Mouse (Mus musculus): Measurements from ENCODE around the gene Serpinb2. TPM values are rescaled to one million over a fixed set of nuclear protein-coding genes. Genes with fewer than 3 reads are reported as not detected.

Serpinb2 gene
- polyA plus RNA-seq, 1 experiment: 0.05 TPM

- whole genome bisulfite sequencing: 61% methylated on average over 5 of the region's 5 CpGs
- no peak overlapping the region for H3K4me3 ChIP-seq (ENCODE audit: low read depth, low read length)
- H3K27me3 ChIP-seq (ENCODE audit: control insufficient read depth, insufficient read depth, low read length): no peaks in the 10 kb centered on the region
- H3K27ac ChIP-seq (ENCODE audit: insufficient read depth, low read depth, low read length): no peak overlapping the region
- no peaks in the 10 kb centered on the region for H3K36me3 ChIP-seq (ENCODE audit: control insufficient read depth, insufficient read depth, low read length)
- H3K4me1 ChIP-seq (ENCODE audit: control insufficient read depth, insufficient read depth, insufficient read length, low read length): no peaks in the 10 kb centered on the region
- TF ChIP-seq CTCF (IDR thresholded peaks at IDR 0.05; ENCODE audit: extremely low read depth, insufficient read length, insufficient replicate concordance, low read depth, low read length): no peak
- TF ChIP-seq POLR2A (IDR thresholded peaks at IDR 0.05; ENCODE audit: low read depth, low read length): no peak
Observed at GRCm38 (mm10) chr1:107529365-107530052, 18.3 kb downstream of the Serpinb2 start.

GRCm38 (mm10) chr1:107533736-107534135 lies 22.5 kb downstream of the Serpinb2 start:
- Histone ChIP-seq H3K27me3 (ENCODE audit: control insufficient read depth, insufficient read depth, low read length) (no peaks in the 10 kb centered on the region), H3K4me3 (ENCODE audit: low read depth, low read length) (no peak overlapping the region), H3K27ac (ENCODE audit: insufficient read depth, low read depth, low read length) (no peak overlapping the region), H3K36me3 (ENCODE audit: control insufficient read depth, insufficient read depth, low read length) (no peaks in the 10 kb centered on the region), H3K4me1 (ENCODE audit: control insufficient read depth, insufficient read depth, insufficient read length, low read length) (no peaks in the 10 kb centered on the region)
- TF ChIP-seq POLR2A (IDR thresholded peaks at IDR 0.05; ENCODE audit: low read depth, low read length): no peak
- TF ChIP-seq CTCF (IDR thresholded peaks at IDR 0.05; ENCODE audit: extremely low read depth, insufficient read length, insufficient replicate concordance, low read depth, low read length): no peak
- 69% methylated on average over 3 of the region's 3 CpGs for WGBS

- Histone ChIP-seq H3K4me3 (ENCODE audit: low read depth, low read length) (no peak overlapping the region), H3K27ac (ENCODE audit: insufficient read depth, low read depth, low read length) (no peak overlapping the region), H3K4me1 (ENCODE audit: control insufficient read depth, insufficient read depth, insufficient read length, low read length) (no peaks in the 10 kb centered on the region), H3K27me3 (ENCODE audit: control insufficient read depth, insufficient read depth, low read length) (no peaks in the 10 kb centered on the region), H3K36me3 (ENCODE audit: control insufficient read depth, insufficient read depth, low read length) (no peaks in the 10 kb centered on the region)
- 65% methylated on average over 1 of the region's 1 CpGs for WGBS
- TF ChIP-seq CTCF (IDR thresholded peaks at IDR 0.05; ENCODE audit: extremely low read depth, insufficient read length, insufficient replicate concordance, low read depth, low read length) (no peak), POLR2A (IDR thresholded peaks at IDR 0.05; ENCODE audit: low read depth, low read length) (no peak)
Observed at GRCm38 (mm10) chr1:107537435-107537834, 26.2 kb downstream of the Serpinb2 start.

- Histone ChIP-seq H3K36me3 (ENCODE audit: control insufficient read depth, insufficient read depth, low read length) (no peaks in the 10 kb centered on the region), H3K4me3 (ENCODE audit: low read depth, low read length) (no peak overlapping the region), H3K4me1 (ENCODE audit: control insufficient read depth, insufficient read depth, insufficient read length, low read length) (no peaks in the 10 kb centered on the region), H3K27ac (ENCODE audit: insufficient read depth, low read depth, low read length) (no peak overlapping the region), H3K27me3 (ENCODE audit: control insufficient read depth, insufficient read depth, low read length) (no peaks in the 10 kb centered on the region)
- TF ChIP-seq CTCF (IDR thresholded peaks at IDR 0.05; ENCODE audit: extremely low read depth, insufficient read length, insufficient replicate concordance, low read depth, low read length): no peak
- TF ChIP-seq POLR2A (IDR thresholded peaks at IDR 0.05; ENCODE audit: low read depth, low read length): no peak
- 85% methylated on average over 3 of the region's 3 CpGs for WGBS
Observed at GRCm38 (mm10) chr1:107559494-107559893, 48.3 kb downstream of the Serpinb2 start.

GRCm38 (mm10) chr1:107562110-107562509 lies 50.9 kb downstream of the Serpinb2 start:
- Histone ChIP-seq H3K4me1 (ENCODE audit: control insufficient read depth, insufficient read depth, insufficient read length, low read length) (no peaks in the 10 kb centered on the region), H3K4me3 (ENCODE audit: low read depth, low read length) (no peak overlapping the region), H3K27me3 (ENCODE audit: control insufficient read depth, insufficient read depth, low read length) (no peaks in the 10 kb centered on the region), H3K36me3 (ENCODE audit: control insufficient read depth, insufficient read depth, low read length) (no peaks in the 10 kb centered on the region), H3K27ac (ENCODE audit: insufficient read depth, low read depth, low read length) (no peak overlapping the region)
- no peak for TF ChIP-seq CTCF (IDR thresholded peaks at IDR 0.05; ENCODE audit: extremely low read depth, insufficient read length, insufficient replicate concordance, low read depth, low read length)
- no peak for TF ChIP-seq POLR2A (IDR thresholded peaks at IDR 0.05; ENCODE audit: low read depth, low read length)
- 52% methylated on average over 1 of the region's 1 CpGs for WGBS

GRCm38 (mm10) chr1:107565644-107566043 lies 54.4 kb downstream of the Serpinb2 start:
- Histone ChIP-seq H3K4me1 (ENCODE audit: control insufficient read depth, insufficient read depth, insufficient read length, low read length) (no peaks in the 10 kb centered on the region), H3K27me3 (ENCODE audit: control insufficient read depth, insufficient read depth, low read length) (no peaks in the 10 kb centered on the region), H3K4me3 (ENCODE audit: low read depth, low read length) (no peak overlapping the region), H3K36me3 (ENCODE audit: control insufficient read depth, insufficient read depth, low read length) (no peaks in the 10 kb centered on the region), H3K27ac (ENCODE audit: insufficient read depth, low read depth, low read length) (no peak overlapping the region)
- no peak for TF ChIP-seq POLR2A (IDR thresholded peaks at IDR 0.05; ENCODE audit: low read depth, low read length)
- no peak for TF ChIP-seq CTCF (IDR thresholded peaks at IDR 0.05; ENCODE audit: extremely low read depth, insufficient read length, insufficient replicate concordance, low read depth, low read length)

GRCm38 (mm10) chr1:107576094-107576493 lies 64.9 kb downstream of the Serpinb2 start:
- 67% methylated on average over 2 of the region's 2 CpGs for WGBS
- Histone ChIP-seq H3K4me1 (ENCODE audit: control insufficient read depth, insufficient read depth, insufficient read length, low read length) (no peaks in the 10 kb centered on the region), H3K4me3 (ENCODE audit: low read depth, low read length) (no peak overlapping the region), H3K36me3 (ENCODE audit: control insufficient read depth, insufficient read depth, low read length) (no peaks in the 10 kb centered on the region), H3K27me3 (ENCODE audit: control insufficient read depth, insufficient read depth, low read length) (no peaks in the 10 kb centered on the region), H3K27ac (ENCODE audit: insufficient read depth, low read depth, low read length) (no peak overlapping the region)
- TF ChIP-seq CTCF (IDR thresholded peaks at IDR 0.05; ENCODE audit: extremely low read depth, insufficient read length, insufficient replicate concordance, low read depth, low read length): no peak
- TF ChIP-seq POLR2A (IDR thresholded peaks at IDR 0.05; ENCODE audit: low read depth, low read length): no peak
